In genomic region chrX:134296737-134297136, GRCm38 (mm10) we compare ENCODE assay signal across 8 mouse cellular contexts. TPM values are rescaled to one million over a fixed set of nuclear protein-coding genes. Genes with fewer than 3 reads are reported as not detected.
DNase-seq lines count a peak whose midpoint lies in the region; ATAC-seq lines count a peak whose summit lies in the region.

No protein-coding gene starts in this region.

- 26% methylated on average over 7 of the region's 7 CpGs for WGBS in kidney, embryonic 16.5 days
- 25% methylated on average over 7 of the region's 7 CpGs for WGBS in forebrain, embryonic 11.5 days
- 25% methylated on average over 7 of the region's 7 CpGs for WGBS in liver, embryonic 15.5 days (ENCODE audit: insufficient replicate concordance)

- H3K27me3 ChIP-seq in kidney, embryonic 16.5 days (ENCODE audit: insufficient read depth, low read length) = peaks cover 11% of the 10 kb centered on the region; the same call in 1 of the 2 replicates
- peaks cover 10% of the 10 kb centered on the region for H3K27me3 ChIP-seq in forebrain, embryonic 11.5 days (ENCODE audit: control insufficient read depth, insufficient read depth, low read length)
- peaks cover 54% of the 10 kb centered on the region for H3K27me3 ChIP-seq in liver, embryonic 15.5 days

- no peak overlapping the region for H3K27ac ChIP-seq in kidney, embryonic 16.5 days (ENCODE audit: low read length)
- no peak overlapping the region for H3K27ac ChIP-seq in forebrain, embryonic 11.5 days (ENCODE audit: low read depth, low read length)
- H3K27ac ChIP-seq in liver, embryonic 15.5 days (replicated peaks) = no peak overlapping the region

- H3K36me3 ChIP-seq in kidney, embryonic 16.5 days (ENCODE audit: insufficient read depth, low read length) = no peaks in the 10 kb centered on the region
- no peaks in the 10 kb centered on the region for H3K36me3 ChIP-seq in forebrain, embryonic 11.5 days (ENCODE audit: control insufficient read depth, insufficient read depth, low read length)
- H3K36me3 ChIP-seq in liver, embryonic 15.5 days (replicated peaks) = no peaks in the 10 kb centered on the region

- no peaks in the 10 kb centered on the region for H3K9me3 ChIP-seq in kidney, embryonic 16.5 days (ENCODE audit: low read length)
- H3K9me3 ChIP-seq in forebrain, embryonic 11.5 days (ENCODE audit: control insufficient read depth, low read length) = no peaks in the 10 kb centered on the region
- H3K9me3 ChIP-seq in liver, embryonic 15.5 days (replicated peaks) = no peaks in the 10 kb centered on the region

- 0 out of 2 replicates have a peak, but pooled peaks cover 4% of the 10 kb centered on the region for H3K4me1 ChIP-seq in kidney, embryonic 16.5 days (ENCODE audit: insufficient read depth, low read length)
- no peaks in the 10 kb centered on the region for H3K4me1 ChIP-seq in forebrain, embryonic 11.5 days (replicated peaks; ENCODE audit: control insufficient read depth, insufficient read depth, low read length)
- 0 out of 2 replicates have a peak, but pooled peaks cover 2% of the 10 kb centered on the region for H3K4me1 ChIP-seq in liver, embryonic 15.5 days (replicated peaks)

- peak overlapping the region; percentile 63 for H3K4me2 ChIP-seq in kidney, embryonic 16.5 days (replicated peaks; ENCODE audit: low read depth, low read length)
- peak overlapping the region; percentile 53 for H3K4me2 ChIP-seq in forebrain, embryonic 11.5 days (ENCODE audit: low read depth, low read length, severe bottlenecking)
- H3K4me2 ChIP-seq in liver, embryonic 15.5 days = peak overlapping the region; percentile 10; the same call in 1 of the 2 replicates

- 0 out of 2 replicates have a peak, but pooled peaks have one; percentile 21 for ATAC-seq in kidney, embryonic 16.5 days (ENCODE audit: low FRiP score, low TSS enrichment)
- no peak; the same call in 1 of the 2 replicates for ATAC-seq in forebrain, embryonic 11.5 days (replicated peaks; ENCODE audit: low FRiP score)
- no peak for ATAC-seq in liver, embryonic 15.5 days (ENCODE audit: insufficient read depth)

- no peak overlapping the region for H3K9ac ChIP-seq in kidney, embryonic 16.5 days (replicated peaks; ENCODE audit: low read length)
- peak overlapping the region; percentile 57; the same call in 1 of the 2 replicates for H3K9ac ChIP-seq in forebrain, embryonic 11.5 days (ENCODE audit: low read length)
- no peak overlapping the region for H3K9ac ChIP-seq in liver, embryonic 15.5 days

- peak overlapping the region; percentile 48 for H3K4me3 ChIP-seq in kidney, embryonic 16.5 days (ENCODE audit: low read length)
- peak overlapping the region; percentile 39 for H3K4me3 ChIP-seq in forebrain, embryonic 11.5 days (ENCODE audit: low read depth, low read length)
- H3K4me3 ChIP-seq in liver, embryonic 15.5 days (replicated peaks) = no peak overlapping the region

- no peak for DNase-seq in kidney, adult 9 months
- peak; percentile 36 to 41 for DNase-seq in cerebellum, adult 18-20 months
- DNase-seq in forebrain, embryonic 11.5 days (ENCODE audit: low spot score) = no peak
- DNase-seq in thymus, postnatal 0 days (ENCODE audit: low spot score) = no peak
- DNase-seq in spleen, adult 12 weeks (ENCODE audit: low spot score) = no peak
- DNase-seq in urinary bladder, postnatal 25 days (ENCODE audit: low spot score) = no peak

RNA-seq across cellular contexts. Expression of gene Tmem35a, which starts 1.7 kb away (rescaled TPM):
- 12.0 and 13.6 TPM in 2 replicates for polyA plus RNA-seq in kidney, embryonic 16.5 days (2015; fragmentation: Nextera tagmentation; extraction: Ambion mirVana)
- polyA plus RNA-seq in forebrain, embryonic 11.5 days (2014; fragmentation: Nextera tagmentation; extraction: Ambion mirVana) = 19.9 and 20.5 TPM in 2 replicates
- 0.62 and 0.85 TPM in 2 replicates for polyA plus RNA-seq in liver, embryonic 15.5 days (2015; fragmentation: Nextera tagmentation; extraction: Ambion mirVana)
- 2.3 and 2.4 TPM in 2 replicates for polyA plus RNA-seq in thymus, postnatal 0 days (2015; fragmentation: Nextera tagmentation; extraction: Ambion mirVana)

RNA-seq across cellular contexts. Expression of gene Cenpi, which starts 11.1 kb away (rescaled TPM):
- 24.4 and 30.9 TPM in 2 replicates for polyA plus RNA-seq in kidney, embryonic 16.5 days (2015; fragmentation: Nextera tagmentation; extraction: Ambion mirVana)
- 33.7 and 34.2 TPM in 2 replicates for polyA plus RNA-seq in forebrain, embryonic 11.5 days (2014; fragmentation: Nextera tagmentation; extraction: Ambion mirVana)
- 17.9 and 23.8 TPM in 2 replicates for polyA plus RNA-seq in liver, embryonic 15.5 days (2015; fragmentation: Nextera tagmentation; extraction: Ambion mirVana)
- 23.7 and 25.8 TPM in 2 replicates for polyA plus RNA-seq in thymus, postnatal 0 days (2015; fragmentation: Nextera tagmentation; extraction: Ambion mirVana)

RNA-seq across cellular contexts. Expression of gene Trmt2b, which starts 20.0 kb away (rescaled TPM):
- polyA plus RNA-seq in kidney, embryonic 16.5 days (2015; fragmentation: Nextera tagmentation; extraction: Ambion mirVana) = 20.8 and 22.2 TPM in 2 replicates
- 10.2 and 10.8 TPM in 2 replicates for polyA plus RNA-seq in forebrain, embryonic 11.5 days (2014; fragmentation: Nextera tagmentation; extraction: Ambion mirVana)
- polyA plus RNA-seq in liver, embryonic 15.5 days (2015; fragmentation: Nextera tagmentation; extraction: Ambion mirVana) = 8.2 and 8.9 TPM in 2 replicates
- polyA plus RNA-seq in thymus, postnatal 0 days (2015; fragmentation: Nextera tagmentation; extraction: Ambion mirVana) = 17.6 and 18.1 TPM in 2 replicates

Comparison
In these comparisons a context has a peak if more than half of its experiments do, and no peak if none do; other contexts are left out.
1. H3K4me2 ChIP-seq: peak in every context shown above with its lines; median percentile 63 in kidney, embryonic 16.5 days; 53 in forebrain, embryonic 11.5 days; 10 in liver, embryonic 15.5 days.
2. DNase-seq: peak in cerebellum, adult 18-20 months (2 of 2); none in kidney, adult 9 months (single experiment), forebrain, embryonic 11.5 days (single experiment), thymus, postnatal 0 days (single experiment), spleen, adult 12 weeks (single experiment) and urinary bladder, postnatal 25 days (single experiment).